Mouse (Mus musculus) left cerebral cortex, adult 8-10 months (tissue): ENCODE results near the gene Gm26602. TPM values are rescaled to one million over a fixed set of nuclear protein-coding genes. Genes with fewer than 3 reads are reported as not detected.

Source experiments
- DNase-seq, 2 experiments: peaks; one replicate each; pipeline ENCODE4 v3.0.0; 2022; ENCODE audit warnings: low spot score in 2 of 2
- total RNA-seq, 4 experiments: library from RNA; stranded (reverse); gene quantifications; 2 replicates each; pipeline ENCODE4 v1.2.4; 2022

Gm26602 gene
- total RNA-seq: not detected

GRCm38 (mm10) chr10:79910556-79910955 lies at the start of gene Gm26602:
Gm26602 (plus strand) TSS chr10:79910856.
- no peak for DNase-seq

GRCm38 (mm10) chr10:79861230-79862048 lies 49.2 kb upstream of the Gm26602 start:
- no peak for DNase-seq

- no peak for DNase-seq
These were observed 48.4 kb upstream of the Gm26602 start for GRCm38 (mm10) chr10:79862049-79862788.

DNA sequence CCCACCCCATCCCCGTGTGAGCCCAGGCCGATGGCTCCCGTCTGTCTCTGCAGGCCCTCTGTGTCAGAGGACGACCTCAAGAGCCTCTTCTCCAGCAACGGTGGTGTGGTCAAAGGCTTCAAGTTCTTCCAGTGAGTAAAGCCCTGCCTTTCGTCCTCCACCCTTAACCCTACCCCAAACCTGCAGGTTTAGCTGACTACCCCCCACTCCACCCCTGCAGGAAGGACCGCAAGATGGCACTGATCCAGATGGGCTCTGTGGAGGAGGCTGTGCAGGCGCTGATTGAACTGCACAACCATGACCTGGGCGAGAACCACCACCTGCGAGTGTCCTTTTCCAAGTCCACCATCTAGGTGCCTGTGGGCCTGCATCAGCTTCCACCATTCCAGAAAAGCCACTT lies 47.7 kb upstream of the Gm26602 start:
- DNase-seq: no peak

DNA sequence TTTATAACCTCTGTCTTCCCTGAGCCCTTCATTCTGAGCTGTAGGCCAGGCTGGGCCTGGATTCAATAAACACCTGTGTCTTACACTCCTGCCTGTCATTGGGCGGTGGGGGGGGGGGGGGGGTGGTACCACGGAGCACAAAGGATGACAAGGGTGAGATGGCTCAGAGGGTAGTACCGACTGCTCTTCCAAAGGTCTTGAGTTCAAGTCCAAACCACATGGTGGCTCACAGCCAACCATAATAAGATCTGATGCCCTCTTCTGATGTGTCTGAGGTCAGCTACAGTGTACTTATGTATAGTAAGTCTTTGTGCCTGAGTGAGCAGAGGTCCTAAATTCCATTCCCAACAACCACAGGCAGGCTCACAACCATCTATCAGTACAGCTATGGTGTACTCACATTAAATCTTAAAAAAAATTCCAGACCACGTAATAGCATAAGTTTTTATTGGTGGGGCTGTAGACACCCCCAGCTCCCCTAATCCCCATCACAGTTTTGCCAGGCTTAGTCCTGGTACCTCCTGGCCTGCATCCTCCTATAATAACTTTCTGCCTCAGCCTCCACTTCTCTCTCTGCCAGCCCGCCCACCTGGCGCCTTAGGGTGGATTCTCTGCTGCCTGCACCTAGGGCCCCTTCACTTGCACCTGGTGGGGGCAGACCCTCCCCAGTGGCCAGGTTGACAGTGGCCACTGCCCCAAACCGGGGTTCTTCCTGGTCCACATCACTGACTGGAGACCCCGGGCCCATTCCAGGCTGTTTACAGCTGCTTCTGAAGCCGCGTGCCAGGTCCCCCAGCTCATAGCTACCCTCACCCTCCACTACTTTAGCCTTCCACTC lies 46.1 kb upstream of the Gm26602 start:
- DNase-seq: no peak

GRCm38 (mm10) chr10:79865189-79865601 lies 45.5 kb upstream of the Gm26602 start:
- no peak for DNase-seq

DNA sequence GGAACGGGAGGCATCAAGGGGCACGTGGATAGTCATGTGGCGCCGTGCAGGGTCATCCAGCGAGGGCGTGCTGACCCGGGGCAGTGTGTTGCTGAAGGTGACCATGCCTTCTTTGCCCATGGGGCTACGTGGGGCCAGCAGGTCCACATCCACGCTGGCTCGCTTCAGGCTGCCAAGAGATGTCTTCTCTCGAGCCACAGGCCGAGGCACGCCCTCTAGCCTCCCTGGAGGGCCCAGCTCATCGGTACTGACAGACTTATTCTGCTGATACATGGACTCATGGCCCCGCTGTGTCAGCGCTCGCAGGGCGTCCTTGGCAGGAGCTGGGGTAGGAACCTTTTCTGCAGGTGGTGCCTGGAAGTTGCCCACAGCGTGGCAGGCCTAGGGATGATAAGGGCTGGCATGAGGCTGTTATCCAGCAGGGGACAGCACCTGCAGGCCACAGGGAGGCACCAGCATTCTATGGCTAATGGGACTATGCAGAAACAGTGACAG lies 44.8 kb upstream of the Gm26602 start:
- no peak for DNase-seq

DNA sequence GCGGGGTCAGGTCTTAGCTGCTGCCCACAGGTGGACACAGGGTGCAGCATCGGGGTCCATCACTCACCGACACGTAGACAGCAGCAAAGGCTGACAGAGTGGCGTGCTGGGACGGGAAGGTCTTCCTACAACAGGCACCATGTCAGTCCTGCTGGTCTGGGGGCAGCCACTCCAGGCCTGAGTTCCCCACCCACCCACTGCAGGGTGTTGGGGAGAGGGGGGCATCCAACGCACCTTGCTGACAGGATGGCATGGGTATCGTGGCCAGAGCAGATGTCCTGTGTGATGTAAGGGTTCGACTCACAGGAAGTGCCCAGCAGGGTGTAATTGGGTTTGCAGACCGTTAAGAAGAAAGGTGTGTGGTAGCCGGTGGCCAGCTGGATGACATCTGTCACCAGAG lies 44.1 kb upstream of the Gm26602 start:
- DNase-seq: no peak

DNA sequence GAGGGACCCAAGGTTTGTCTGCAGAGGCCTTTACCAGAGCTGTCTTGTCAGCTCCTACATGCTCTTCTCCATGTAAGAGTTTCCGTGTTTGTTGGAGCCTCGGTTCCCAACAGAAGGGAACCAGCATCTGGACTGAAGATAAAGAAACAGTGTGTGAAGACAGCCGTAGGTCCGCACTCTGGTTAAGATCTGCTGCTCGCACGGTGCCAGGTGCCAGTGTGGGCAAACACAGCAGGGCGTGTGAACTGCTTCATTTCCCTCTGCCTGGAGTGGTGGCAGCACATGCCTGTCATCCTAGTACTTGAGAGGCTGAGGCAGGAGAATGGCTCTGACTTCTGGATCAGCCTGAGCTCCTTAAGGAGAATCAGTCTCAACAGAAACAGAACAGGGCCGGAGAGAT lies 38.8 kb upstream of the Gm26602 start:
- DNase-seq: no peak

DNA sequence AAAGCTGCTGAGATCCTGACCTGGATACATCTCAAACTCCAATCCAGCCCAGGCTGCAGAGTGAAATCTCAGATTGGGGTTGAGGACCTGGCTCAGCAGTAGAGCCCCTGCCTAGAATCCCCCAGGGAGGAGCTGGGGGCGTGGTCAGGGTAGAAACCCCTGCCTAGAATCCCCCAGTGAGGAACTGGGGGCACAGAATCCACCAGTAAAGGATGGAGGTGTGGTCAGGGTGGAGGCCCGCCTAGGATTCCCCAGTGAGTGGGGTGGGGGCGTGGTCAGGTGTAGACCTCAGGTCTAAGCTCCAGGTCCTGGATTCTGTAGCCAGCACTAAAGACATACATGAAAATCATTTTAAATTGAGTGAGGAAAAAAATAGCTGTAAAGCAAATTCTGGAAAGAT lies 37.8 kb upstream of the Gm26602 start:
- no peak for DNase-seq

- no peak for DNase-seq
These were observed 37.3 kb upstream of the Gm26602 start for GRCm38 (mm10) chr10:79873313-79873712.

GRCm38 (mm10) chr10:79873715-79874289 lies 36.9 kb upstream of the Gm26602 start:
- DNase-seq: no peak

- DNase-seq: no peak
These were observed 36.3 kb upstream of the Gm26602 start, which contains the start of the genes Prtn3 and Plppr3 for GRCm38 (mm10) chr10:79874290-79874862. Prtn3 (plus strand) TSS chr10:79874476. Plppr3 (minus strand) TSS chr10:79874634.

GRCm38 (mm10) chr10:79877174-79877573 lies 33.5 kb upstream of the Gm26602 start:
- no peak for DNase-seq

DNA sequence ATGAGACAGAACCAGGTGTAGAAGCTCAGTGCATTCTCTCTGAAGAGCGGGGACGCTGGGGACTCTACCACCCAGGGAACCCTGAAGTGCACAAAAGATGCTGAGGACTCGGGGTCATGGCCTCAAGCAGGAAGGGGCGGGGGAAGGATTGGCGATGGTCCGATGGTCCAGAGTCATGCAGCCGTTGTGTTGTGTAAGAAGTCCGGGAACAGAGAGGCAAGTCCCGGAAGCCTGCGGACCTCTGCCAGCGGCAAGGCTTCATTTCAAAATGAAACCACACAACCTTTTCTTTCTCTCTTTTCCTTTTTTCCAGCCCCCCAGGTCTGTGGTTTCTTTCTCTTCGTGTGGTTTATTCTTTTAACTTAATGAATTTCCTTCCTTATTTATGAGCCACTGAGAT lies 32.9 kb upstream of the Gm26602 start:
- no peak for DNase-seq

DNA sequence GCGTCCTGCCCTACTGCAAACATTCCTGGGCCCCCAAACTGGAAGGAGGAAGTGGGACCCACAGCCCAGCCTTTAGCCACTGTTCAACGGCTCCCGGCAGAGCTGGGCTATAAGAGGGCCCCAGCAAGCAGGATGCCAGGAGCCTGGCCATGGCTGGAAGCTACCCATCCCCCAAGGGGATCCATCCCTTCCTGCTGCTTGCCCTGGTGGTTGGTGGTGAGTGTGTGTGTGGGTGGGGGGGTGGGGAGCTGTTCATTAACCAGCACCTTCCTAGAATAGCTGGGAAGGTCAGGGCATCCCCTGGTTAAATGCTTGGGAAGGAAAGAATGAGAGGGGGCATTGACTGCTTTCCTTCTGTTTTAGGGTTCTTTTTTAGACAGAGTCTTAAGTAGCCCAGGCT lies 31.1 kb upstream of the Gm26602 start:
- DNase-seq: no peak

GRCm38 (mm10) chr10:79880721-79881120 lies 29.9 kb upstream of the Gm26602 start:
- no peak for DNase-seq

DNA sequence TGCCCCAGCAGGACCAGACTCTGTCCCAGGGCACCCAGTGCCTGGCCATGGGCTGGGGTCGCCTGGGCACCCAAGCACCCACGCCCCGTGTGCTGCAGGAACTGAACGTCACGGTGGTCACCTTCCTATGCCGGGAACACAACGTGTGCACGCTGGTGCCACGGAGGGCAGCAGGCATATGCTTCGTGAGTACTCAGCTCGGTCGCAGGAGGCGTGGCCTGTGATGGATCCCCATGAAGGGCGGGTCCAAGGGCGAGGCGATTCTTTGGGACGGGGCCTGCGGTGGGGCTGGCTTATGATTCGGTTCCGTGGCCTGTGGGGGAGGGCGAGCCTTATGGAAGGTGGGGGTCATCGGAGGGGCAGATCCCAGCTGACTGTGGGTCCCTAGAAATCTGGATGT lies 28.7 kb upstream of the Gm26602 start:
- DNase-seq: no peak

GRCm38 (mm10) chr10:79883297-79884084 lies 27.2 kb upstream of the Gm26602 start:
- DNase-seq: peak in 1 of 2 experiments; percentile 68

DNA sequence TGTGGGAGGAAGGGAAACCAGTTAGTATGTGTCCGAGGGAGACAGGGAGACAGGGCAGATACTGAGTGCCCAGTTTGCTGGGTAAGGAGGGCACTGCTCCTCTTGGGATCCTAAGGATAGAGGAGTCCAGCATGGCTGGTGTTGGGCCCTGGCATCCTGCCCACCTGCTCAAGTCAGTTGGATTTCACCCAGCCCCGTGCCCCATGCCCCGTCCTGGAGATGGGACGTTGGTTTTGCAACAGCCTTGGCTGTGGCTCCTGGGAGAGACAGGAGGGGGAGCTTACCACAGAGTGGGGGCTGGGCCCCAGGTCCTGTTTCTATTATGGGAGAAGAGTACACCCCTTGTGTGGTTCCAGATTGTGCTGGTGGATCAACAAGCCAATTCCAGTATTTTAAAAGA lies 26.2 kb upstream of the Gm26602 start:
- no peak for DNase-seq
